Mouse (Mus musculus) mesoderm, embryonic 11.5 days (tissue): ENCODE measurements at regions not wholly inside any gene's neighbourhood (a gene's known extent, or its start where the extent isn't known, plus 50 kb on each side); places are given as distances from the start of the nearest gene placed in this dataset.

Source experiments
- DNase-seq: peaks from one replicate; pipeline ENCODE4 v3.0.0-alpha.2; 2012; ENCODE audit warnings: low read depth, low spot score

DNA sequence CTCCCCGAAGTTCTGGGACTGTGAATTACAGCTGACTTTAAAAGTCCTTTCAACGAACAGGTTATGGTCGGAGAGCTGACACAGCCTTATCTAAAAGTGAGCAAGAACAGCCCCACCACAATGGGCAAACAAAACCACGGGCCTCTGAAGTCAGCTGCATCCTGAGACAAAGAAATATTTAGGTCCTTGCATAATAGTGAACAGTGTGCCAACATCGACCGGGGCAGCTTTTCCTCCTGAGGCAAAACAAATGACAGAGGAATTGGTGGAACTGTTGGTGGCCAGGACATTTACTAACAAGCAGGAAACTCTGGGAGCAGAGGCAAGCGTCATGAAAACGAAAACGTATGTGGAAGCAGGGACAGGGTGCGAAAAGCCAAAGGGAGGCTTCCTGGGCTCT lies 54.3 kb upstream of the Mon1b start:
- peak; percentile 8 for DNase-seq

DNA sequence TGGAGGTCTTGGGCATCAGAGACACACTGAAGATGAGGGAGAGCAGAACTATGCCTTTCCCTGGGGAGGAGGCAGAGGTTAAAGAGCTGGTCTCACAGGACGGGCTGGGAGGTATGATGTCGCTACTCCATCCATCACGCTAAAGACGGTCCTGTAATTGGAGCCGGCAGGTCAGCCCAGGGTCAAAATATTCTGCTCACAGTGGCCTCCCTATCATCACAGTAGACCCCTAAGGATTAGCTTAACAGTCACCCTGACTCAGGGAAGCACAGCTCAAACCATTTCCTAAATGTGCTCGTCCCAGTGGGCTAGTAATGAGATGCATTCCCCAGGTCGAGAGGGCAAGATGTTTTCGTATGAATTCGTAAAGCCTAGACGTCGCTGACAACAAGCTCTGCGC lies 53.7 kb upstream of the Mon1b start:
- peak; percentile 77 for DNase-seq

DNA sequence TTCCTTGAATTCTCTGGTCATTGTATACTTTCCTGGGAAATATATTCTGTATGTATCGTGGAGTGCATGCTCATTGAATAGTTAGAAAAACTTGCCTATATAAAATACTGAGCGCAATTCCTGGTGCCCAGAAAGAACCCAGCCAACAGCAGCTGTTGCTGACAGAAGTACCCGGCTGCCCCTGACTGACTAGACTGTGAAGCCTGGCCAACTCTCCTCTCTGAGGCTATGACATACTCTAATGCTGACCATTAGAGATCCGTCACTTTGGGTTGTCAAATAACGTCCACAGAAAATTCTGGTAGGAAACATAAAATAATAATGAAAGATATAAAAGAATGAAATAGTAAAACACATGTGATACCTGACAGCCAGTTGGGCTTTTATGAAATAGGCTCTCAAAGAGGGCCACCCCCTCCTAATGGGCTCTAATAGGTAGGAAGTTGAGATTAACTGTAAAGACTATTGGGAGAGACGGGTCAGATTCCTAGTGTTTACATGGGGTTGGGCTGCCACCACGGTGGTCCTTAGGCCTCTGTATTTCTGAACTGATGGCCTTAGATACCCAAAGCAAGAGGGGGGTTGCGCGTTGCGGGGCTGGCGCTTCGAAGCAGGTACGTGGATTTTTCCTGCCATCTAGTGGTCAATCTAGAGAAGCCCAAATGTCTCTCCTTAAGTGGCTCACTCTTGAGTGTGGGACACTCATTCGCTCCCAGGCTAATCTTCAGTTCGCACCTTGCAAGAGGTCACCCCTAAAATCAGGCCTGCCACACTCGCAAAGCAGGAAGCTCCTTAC lies 53.0 kb upstream of the Mon1b start:
- DNase-seq: peak; percentile 83

DNA sequence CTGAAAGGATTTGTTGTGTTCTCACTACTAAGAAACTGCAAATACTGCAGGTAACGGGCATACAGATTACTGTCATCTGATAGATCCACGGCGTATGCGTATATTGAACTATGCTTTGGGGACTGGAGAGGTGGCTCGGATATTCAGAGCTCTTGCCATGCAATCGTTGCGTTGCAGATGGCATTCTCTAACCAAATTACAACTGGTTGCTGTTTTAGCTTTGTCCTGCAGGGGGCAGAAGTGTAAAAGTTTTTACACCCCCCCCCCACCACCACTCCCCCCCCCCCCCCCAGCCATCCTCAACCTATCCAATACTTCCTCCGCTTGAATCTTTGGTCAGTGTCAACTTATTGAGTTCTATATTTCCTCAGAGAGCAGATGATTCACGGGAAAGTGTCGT lies 51.6 kb upstream of the Mon1b start:
- DNase-seq: peak; percentile 6
